In genomic region chr5:131631998-131632379, GRCm38 (mm10) we compare ENCODE assay signal across 19 mouse cellular contexts.
DNase-seq lines count a peak whose midpoint lies in the region; ATAC-seq and TF ChIP-seq lines count a peak whose summit lies in the region.
"Had no signal": no experiment of that assay in that cellular context is flagged by ENCODE, and none has a peak within 500 bp of the region (broad histone marks: within the 10 kb centered on the region; RNA-seq: fewer than 3 reads in every experiment).

No protein-coding gene starts in this region.

- no peaks in the 10 kb centered on the region for H3K36me3 ChIP-seq in kidney, adult 2 months (ENCODE audit: control insufficient read depth, insufficient read depth, low read length)
- H3K36me3 ChIP-seq in embryonic facial prominence, embryonic 12.5 days, result no peaks in the 10 kb centered on the region
- no peaks in the 10 kb centered on the region for H3K36me3 ChIP-seq in embryonic facial prominence, embryonic 14.5 days (ENCODE audit: control insufficient read depth, insufficient read depth, low read length)
- no peaks in the 10 kb centered on the region; the same call in 1 of the 2 replicates for H3K36me3 ChIP-seq in limb, embryonic 11.5 days (ENCODE audit: control insufficient read depth, insufficient read depth, low read length)
- H3K36me3 ChIP-seq: G1E; midbrain, embryonic 15.5 days; neural tube, embryonic 12.5 days had no signal

- 40% methylated on average over 4 of the region's 4 CpGs for WGBS in kidney, adult 2 months
- WGBS in embryonic facial prominence, embryonic 12.5 days, result 33% methylated on average over 4 of the region's 4 CpGs
- 18% methylated on average over 4 of the region's 4 CpGs for WGBS in embryonic facial prominence, embryonic 14.5 days
- 24% methylated on average over 4 of the region's 4 CpGs for WGBS in limb, embryonic 11.5 days

- no peak for ATAC-seq in embryonic facial prominence, embryonic 12.5 days (ENCODE audit: insufficient number of reproducible peaks, insufficient read depth, low FRiP score, low TSS enrichment)
- no peak for ATAC-seq in embryonic facial prominence, embryonic 14.5 days (ENCODE audit: low read depth)
- ATAC-seq in limb, embryonic 11.5 days (ENCODE audit: insufficient number of reproducible peaks, low FRiP score, low TSS enrichment, low read depth), result no peak
- ATAC-seq: CD4-positive, CD25-positive, alpha-beta regulatory T cell, adult 4 months; intestine, embryonic 16.5 days had no signal

- no peaks in the 10 kb centered on the region for H3K27me3 ChIP-seq in kidney, adult 2 months (replicated peaks; ENCODE audit: control insufficient read depth, insufficient read depth, low read length)
- H3K27me3 ChIP-seq in embryonic facial prominence, embryonic 12.5 days, result no peaks in the 10 kb centered on the region
- H3K27me3 ChIP-seq in embryonic facial prominence, embryonic 14.5 days (replicated peaks; ENCODE audit: control insufficient read depth, insufficient read depth, low read length), result no peaks in the 10 kb centered on the region
- H3K27me3 ChIP-seq in limb, embryonic 11.5 days (ENCODE audit: control insufficient read depth, insufficient read depth, low read length), result no peaks in the 10 kb centered on the region
- H3K27me3 ChIP-seq: midbrain, embryonic 15.5 days had no signal

- peak overlapping the region; percentile 69 for H3K27ac ChIP-seq in kidney, adult 2 months (ENCODE audit: insufficient read depth, low read depth, low read length)
- peak overlapping the region; percentile 65 for H3K27ac ChIP-seq in embryonic facial prominence, embryonic 12.5 days
- H3K27ac ChIP-seq in embryonic facial prominence, embryonic 14.5 days (replicated peaks; ENCODE audit: low read depth, low read length), result peak overlapping the region; percentile 11; the same call in 1 of the 2 replicates
- H3K27ac ChIP-seq in limb, embryonic 11.5 days (replicated peaks; ENCODE audit: low read depth, low read length), result peak overlapping the region; percentile 91
- H3K27ac ChIP-seq: liver, embryonic 14.5 days; stomach, postnatal 0 days had no signal

- no peak overlapping the region for H3K9ac ChIP-seq in embryonic facial prominence, embryonic 12.5 days
- no peak overlapping the region for H3K9ac ChIP-seq in embryonic facial prominence, embryonic 14.5 days (ENCODE audit: low read depth, low read length)
- H3K9ac ChIP-seq in limb, embryonic 11.5 days (ENCODE audit: low read length), result no peak overlapping the region
- H3K9ac ChIP-seq: liver, embryonic 14.5 days; midbrain, embryonic 15.5 days; neural tube, embryonic 12.5 days had no signal

- TF ChIP-seq CTCF in kidney, adult 2 months (conservative IDR thresholded peaks at IDR 0.05; ENCODE audit: insufficient read depth, insufficient read length, low read depth, low read length), result no peak

- no peak overlapping the region for H3K4me2 ChIP-seq in embryonic facial prominence, embryonic 12.5 days (replicated peaks)
- H3K4me2 ChIP-seq in embryonic facial prominence, embryonic 14.5 days (ENCODE audit: low read depth, low read length), result no peak overlapping the region
- no peak overlapping the region for H3K4me2 ChIP-seq in limb, embryonic 11.5 days (ENCODE audit: low read depth, severe bottlenecking)
- H3K4me2 ChIP-seq: neural tube, embryonic 12.5 days had no signal

- no peak overlapping the region for H3K4me3 ChIP-seq in kidney, adult 2 months (ENCODE audit: insufficient read depth, low read depth, low read length)
- H3K4me3 ChIP-seq in embryonic facial prominence, embryonic 12.5 days, result no peak overlapping the region
- no peak overlapping the region for H3K4me3 ChIP-seq in embryonic facial prominence, embryonic 14.5 days (ENCODE audit: low read depth, low read length)
- H3K4me3 ChIP-seq in limb, embryonic 11.5 days (ENCODE audit: low read depth, low read length), result no peak overlapping the region
- H3K4me3 ChIP-seq: midbrain, embryonic 15.5 days; neural tube, embryonic 12.5 days had no signal

- no peak for DNase-seq in kidney, adult 2 months
- no peak for DNase-seq in kidney, postnatal 14 days
- no peak for DNase-seq in embryonic facial prominence, embryonic 14.5 days (ENCODE audit: low spot score)
- no peak for DNase-seq in limb, embryonic 11.5 days (ENCODE audit: low spot score)
- no peak for DNase-seq in B cell, adult 2 months
- DNase-seq in right cerebral cortex, postnatal 36 days (ENCODE audit: low spot score in 2 of 2), result no peak
- DNase-seq: gastrocnemius, postnatal 36 days; heart, postnatal 36 days; kidney, postnatal 10 days; right cerebral cortex, postnatal 14 days; thymus, postnatal 25 days had no signal

- no peaks in the 10 kb centered on the region for H3K9me3 ChIP-seq in embryonic facial prominence, embryonic 12.5 days
- H3K9me3 ChIP-seq in embryonic facial prominence, embryonic 14.5 days (ENCODE audit: control insufficient read depth, low read length), result no peaks in the 10 kb centered on the region
- no peaks in the 10 kb centered on the region for H3K9me3 ChIP-seq in limb, embryonic 11.5 days (ENCODE audit: control insufficient read depth, low read length)
- H3K9me3 ChIP-seq: midbrain, embryonic 15.5 days; neural tube, embryonic 12.5 days had no signal

- H3K4me1 ChIP-seq in kidney, adult 2 months (ENCODE audit: control insufficient read depth, insufficient read depth, low read length), result peaks cover 20% of the 10 kb centered on the region
- H3K4me1 ChIP-seq in embryonic facial prominence, embryonic 12.5 days, result peaks cover 23% of the 10 kb centered on the region
- H3K4me1 ChIP-seq in embryonic facial prominence, embryonic 14.5 days (ENCODE audit: control insufficient read depth, insufficient read depth, low read length), result peaks cover 22% of the 10 kb centered on the region
- H3K4me1 ChIP-seq in limb, embryonic 11.5 days (ENCODE audit: control insufficient read depth, insufficient read depth, low read length), result peaks cover 21% of the 10 kb centered on the region

- no peak for TF ChIP-seq POLR2A in kidney, adult 2 months (IDR thresholded peaks at IDR 0.05; ENCODE audit: low read depth, low read length)

Comparison
In these comparisons a context has a peak if more than half of its experiments do, and no peak if none do; other contexts are left out.
1. H3K27ac ChIP-seq: peak in every context shown above with its lines; median percentile 91 in limb, embryonic 11.5 days; 69 in kidney, adult 2 months; 65 in embryonic facial prominence, embryonic 12.5 days; 11 in embryonic facial prominence, embryonic 14.5 days.